Mouse (Mus musculus) ES-Bruce4 (cell line): ENCODE measurements at regions not wholly inside any gene's neighbourhood (a gene's known extent, or its start where the extent isn't known, plus 50 kb on each side); places are given as distances from the start of the nearest gene placed in this dataset.

Source experiments
- CTCF ChIP-seq: IDR thresholded peaks from one replicate; pipeline ENCODE4 v1.8.1; 2011; ENCODE audit warnings: low read depth, low read length
- POLR2A ChIP-seq: IDR thresholded peaks from one replicate; pipeline ENCODE4 v1.8.1; 2011; ENCODE audit warnings: low read length; ENCODE audit not compliant: insufficient read depth

GRCm38 (mm10) chr8:35956319-35956718 is 190.7 kb downstream of the Gm19410 start:
- no peak for TF ChIP-seq CTCF
- no peak for TF ChIP-seq POLR2A
